7 mouse cellular contexts compared by ENCODE assay signal in the genomic region with DNA sequence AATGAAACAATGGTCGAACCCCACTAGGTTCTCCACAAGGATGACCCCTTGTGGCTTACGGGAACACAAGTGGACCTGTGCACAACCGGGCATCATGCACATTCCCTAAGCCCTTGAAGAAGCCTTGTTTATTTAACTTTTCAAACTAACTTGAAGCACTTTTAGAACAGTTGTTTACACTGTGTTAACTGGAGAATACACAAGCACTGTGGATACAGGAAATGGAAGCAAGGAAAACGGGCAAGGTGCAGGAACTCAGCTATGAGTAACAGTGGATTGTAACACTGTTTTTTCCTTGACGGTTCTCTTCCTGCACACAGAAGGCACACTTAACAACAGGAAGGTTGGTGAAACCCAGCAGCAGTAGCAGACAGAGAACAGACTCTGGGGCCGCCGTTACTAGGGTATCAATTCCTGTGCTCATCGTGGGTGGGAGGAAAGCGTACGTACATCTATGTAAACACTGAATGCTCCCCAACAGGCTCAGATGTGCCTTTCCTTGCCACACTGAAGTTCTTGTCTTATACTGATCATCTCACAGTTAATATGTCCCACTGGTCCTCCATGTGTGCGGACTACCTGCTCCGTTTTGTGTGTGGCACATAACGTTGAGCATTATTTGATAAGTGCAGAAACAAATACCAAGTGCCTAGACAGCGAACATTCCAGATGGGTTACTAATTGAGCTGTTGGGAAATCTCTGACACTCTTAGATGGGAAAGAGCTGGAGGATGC.
DNase-seq lines count a peak whose midpoint lies in the region; ATAC-seq and TF ChIP-seq lines count a peak whose summit lies in the region.

No protein-coding gene starts in this region.

- H3K36me3 ChIP-seq in hindbrain, postnatal 0 days (ENCODE audit: insufficient read depth, low read length): no peaks in the 10 kb centered on the region
- H3K36me3 ChIP-seq in limb, embryonic 13.5 days: no peaks in the 10 kb centered on the region
- no peaks in the 10 kb centered on the region for H3K36me3 ChIP-seq in neural tube, embryonic 13.5 days

- DNase-seq in kidney, adult 18-20 months: peak; percentile 5
- no peak for DNase-seq in kidney, adult 8-10 months
- DNase-seq in hindbrain, postnatal 0 days (ENCODE audit: low spot score): no peak
- no peak for DNase-seq in thymus, postnatal 36 days

- 0 out of 2 replicates have a peak, but pooled peaks have one; percentile 25 for TF ChIP-seq CTCF in hindbrain, postnatal 0 days (IDR thresholded peaks at IDR 0.05; ENCODE audit: low read depth)

- H3K27me3 ChIP-seq in hindbrain, postnatal 0 days (ENCODE audit: insufficient read depth, low read length): no peaks in the 10 kb centered on the region
- 0 out of 2 replicates have a peak, but pooled peaks cover 3% of the 10 kb centered on the region for H3K27me3 ChIP-seq in limb, embryonic 13.5 days
- H3K27me3 ChIP-seq in neural tube, embryonic 13.5 days: no peaks in the 10 kb centered on the region

- no peak overlapping the region for H3K4me2 ChIP-seq in hindbrain, postnatal 0 days (ENCODE audit: low read depth, low read length)
- H3K4me2 ChIP-seq in limb, embryonic 13.5 days (replicated peaks): no peak overlapping the region
- H3K4me2 ChIP-seq in neural tube, embryonic 13.5 days: no peak overlapping the region

- ATAC-seq in hindbrain, postnatal 0 days: peak; percentile 22; the same call in 1 of the 2 replicates
- peak; percentile 55; the same call in 1 of the 2 replicates for ATAC-seq in limb, embryonic 13.5 days (ENCODE audit: low FRiP score, low read depth)
- ATAC-seq in neural tube, embryonic 13.5 days (ENCODE audit: low read depth): peak; percentile 44
- ATAC-seq in erythroid progenitor cell, adult 5-6 weeks (replicated peaks; ENCODE audit: low FRiP score, poor library complexity, severe bottlenecking): no peak

- no peak overlapping the region for H3K4me3 ChIP-seq in hindbrain, postnatal 0 days (ENCODE audit: low read length)
- H3K4me3 ChIP-seq in limb, embryonic 13.5 days: no peak overlapping the region
- H3K4me3 ChIP-seq in neural tube, embryonic 13.5 days: no peak overlapping the region

- no peak overlapping the region for H3K9ac ChIP-seq in hindbrain, postnatal 0 days (replicated peaks; ENCODE audit: low read length)
- H3K9ac ChIP-seq in limb, embryonic 13.5 days: peak overlapping the region; percentile 19; the same call in 1 of the 2 replicates
- no peak overlapping the region for H3K9ac ChIP-seq in neural tube, embryonic 13.5 days

- no peak overlapping the region for H3K27ac ChIP-seq in hindbrain, postnatal 0 days
- H3K27ac ChIP-seq in limb, embryonic 13.5 days: no peak overlapping the region
- H3K27ac ChIP-seq in neural tube, embryonic 13.5 days (replicated peaks): no peak overlapping the region

- no peaks in the 10 kb centered on the region for H3K9me3 ChIP-seq in hindbrain, postnatal 0 days (ENCODE audit: low read length)
- no peaks in the 10 kb centered on the region for H3K9me3 ChIP-seq in limb, embryonic 13.5 days
- no peaks in the 10 kb centered on the region for H3K9me3 ChIP-seq in neural tube, embryonic 13.5 days

- 76% methylated on average over 14 of the region's 14 CpGs for WGBS in hindbrain, postnatal 0 days
- 73% methylated on average over 14 of the region's 14 CpGs for WGBS in limb, embryonic 13.5 days
- 76% methylated on average over 14 of the region's 14 CpGs for WGBS in neural tube, embryonic 13.5 days

- H3K4me1 ChIP-seq in hindbrain, postnatal 0 days (ENCODE audit: insufficient read depth, low read length): no peaks in the 10 kb centered on the region; the same call in 1 of the 2 replicates
- H3K4me1 ChIP-seq in limb, embryonic 13.5 days: peaks cover 10% of the 10 kb centered on the region; the same call in 1 of the 2 replicates
- peaks cover 4% of the 10 kb centered on the region; the same call in 1 of the 2 replicates for H3K4me1 ChIP-seq in neural tube, embryonic 13.5 days (replicated peaks)
